Mouse (Mus musculus) Patski (cell line): ENCODE data around the gene Cftr. TPM values are rescaled to one million over a fixed set of nuclear protein-coding genes. Genes with fewer than 3 reads are reported as not detected.

ENCODE experiments used
- ATAC-seq: fragments of 100-300 bp; one replicate; pipeline ENCODE4 v1.8.0; 2021
- CTCF ChIA-PET: fragments of 350-600 bp; sonication (Branson Sonifier 250); formaldehyde crosslinking; loops from one replicate; lab custom pipeline; 2022; ENCODE audit warnings: inconsistent platforms; lab: Charles Lee
- POLR2A ChIA-PET: fragments of 350-600 bp; sonication (Branson Sonifier 250); formaldehyde crosslinking; loops from one replicate; lab custom pipeline; 2022; ENCODE audit warnings: antibody characterized with exemption, inconsistent platforms; lab: Charles Lee
- DNase-seq: peaks from one replicate; pipeline ENCODE4 v3.0.0-alpha.2; 2011; ENCODE audit warnings: low read depth, low spot score
- H3K27me3 ChIP-seq: fragments of 371-371 bp; one replicate; pipeline ENCODE4 v1.5.1; 2021
- CTCF ChIP-seq: fragments of 100-300 bp; IDR thresholded peaks from one replicate; pipeline ENCODE4 v1.5.1; 2021
- in situ Hi-C: fragments of 300-500 bp; cut with MboI; formaldehyde crosslinking; loops from 3 replicates; pipeline ENCODE4 v1.11.1; 2018; ENCODE audit warnings: low pct_unique_long_range_greater_than_20kb, mixed read lengths
- polyA plus RNA-seq: library from polyadenylated mRNA; unstranded; gene quantifications from one replicate; pipeline ENCODE4 v1.2.3, GENCODE M21; 2021

Gene Cftr
- polyA plus RNA-seq, 1 experiment from 2014 or later = 0.12 TPM

DNA sequence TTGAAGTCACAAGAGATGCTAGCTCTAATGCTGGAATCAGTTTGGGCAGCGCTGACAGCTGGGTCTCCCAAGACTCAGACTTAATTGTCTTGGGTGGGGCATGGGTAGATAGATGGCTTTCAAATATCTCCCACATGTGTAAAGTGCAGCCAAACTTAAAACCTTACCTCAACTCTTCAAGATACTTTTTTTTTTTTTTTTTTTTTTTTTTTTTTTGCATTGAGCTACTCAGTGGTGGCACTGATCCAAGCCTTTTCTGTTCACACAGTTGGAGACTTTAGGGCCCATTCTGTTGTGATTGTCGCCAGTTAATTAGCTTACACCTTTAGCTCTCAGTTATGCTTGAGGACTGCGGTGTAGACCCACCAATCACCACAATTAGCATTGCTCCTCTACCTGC lies 198.6 kb downstream of the Cftr start:
- DNase-seq (no peak), ATAC-seq (no peak)
- no peak for TF ChIP-seq CTCF
- ChIA-PET POLR2A (interaction anchor here (0.6 kb wide), 1 partner anchor 37 kb away, joined by 5 read pairs; no protein-coding TSS in a partner anchor), CTCF (interaction anchor here (0.7 to 1.5 kb wide), 2 partner anchors 127 to 540 kb away, joined by 3 read pairs; no protein-coding TSS in a partner anchor)
- no peaks in the 10 kb centered on the region for H3K27me3 ChIP-seq
- in situ Hi-C loops = loop anchor here (25.0 kb wide), 1 partner anchor 682 kb away; the partner anchor contains the start of gene St7

- peak; percentile 80 for ATAC-seq
- POLR2A ChIA-PET = interaction anchor here (0.6 kb wide), 1 partner anchor 38 kb away, joined by 5 read pairs; no protein-coding TSS in a partner anchor
- in situ Hi-C loops = loop anchor here (5.0 to 25.0 kb wide), 3 partner anchors 237 to 682 kb away; partner anchors contain the start of gene St7
- CTCF ChIA-PET = interaction anchor here (0.7 to 1.5 kb wide), 2 partner anchors 127 to 540 kb away, joined by 3 read pairs; no protein-coding TSS in a partner anchor
- TF ChIP-seq CTCF = no peak
- no peaks in the 10 kb centered on the region for H3K27me3 ChIP-seq
- DNase-seq = peak; percentile 25
Measured at GRCm38 (mm10) chr6:18369723-18370122, 199.2 kb downstream of the Cftr start.

Other genes with a start within 250 kb of the Cftr start
- not detected for gene Wnt2, start 140.1 kb upstream of the Cftr start, polyA plus RNA-seq
- gene Asz1, start 61.6 kb upstream of the Cftr start, polyA plus RNA-seq = not detected